Mouse (Mus musculus) frontal cortex, postnatal 10 days (tissue): ENCODE measurements around the gene Enthd1.
"Not testable (repeated sequence)": the region's sequence is repeated elsewhere in the genome, so short reads cannot be mapped to it uniquely, and the experiment has no call there.

Experiments used
- DNase-seq, 2 experiments: peaks; one replicate each; pipeline ENCODE4 v3.0.0; 2022; ENCODE audit warnings: low spot score in 2 of 2, mixed read lengths in 1 of 2

The Enthd1 gene

GRCm38 (mm10) chr15:80565106-80565665 is at the start of gene Enthd1:
Gene Enthd1 (minus strand): TSS chr15:80565156.
- no peak for DNase-seq

- no peak for DNase-seq
Measured at GRCm38 (mm10) chr15:80613904-80614303, 48.9 kb upstream of the Enthd1 start.

- no peak for DNase-seq
Measured at GRCm38 (mm10) chr15:80611478-80611877, 46.5 kb upstream of the Enthd1 start.

GRCm38 (mm10) chr15:80610335-80610734 is 45.4 kb upstream of the Enthd1 start:
- no peak for DNase-seq

- no peak for DNase-seq
Measured at GRCm38 (mm10) chr15:80607970-80608369, 43.0 kb upstream of the Enthd1 start.

- no peak for DNase-seq
Measured at GRCm38 (mm10) chr15:80604026-80604425, 39.1 kb upstream of the Enthd1 start.

GRCm38 (mm10) chr15:80602487-80602886 is 37.5 kb upstream of the Enthd1 start:
- no peak for DNase-seq

- DNase-seq: no peak
Measured at GRCm38 (mm10) chr15:80601456-80601855, 36.5 kb upstream of the Enthd1 start.

- no peak for DNase-seq
Measured at GRCm38 (mm10) chr15:80599843-80600242, 34.9 kb upstream of the Enthd1 start.

- DNase-seq: no peak
Measured at GRCm38 (mm10) chr15:80599213-80599750, 34.3 kb upstream of the Enthd1 start.

- DNase-seq: no peak
Measured at GRCm38 (mm10) chr15:80598750-80599149, 33.8 kb upstream of the Enthd1 start.

- no peak for DNase-seq
Measured at GRCm38 (mm10) chr15:80593877-80594276, 28.9 kb upstream of the Enthd1 start.

- no peak for DNase-seq
Measured at GRCm38 (mm10) chr15:80592737-80593136, 27.8 kb upstream of the Enthd1 start.

GRCm38 (mm10) chr15:80590641-80591040 is 25.7 kb upstream of the Enthd1 start:
- DNase-seq: no peak

- no peak for DNase-seq
Measured at GRCm38 (mm10) chr15:80586296-80586695, 21.3 kb upstream of the Enthd1 start.

GRCm38 (mm10) chr15:80582581-80583495 is 17.9 kb upstream of the Enthd1 start:
- no peak for DNase-seq

- DNase-seq: not testable (repeated sequence)
Measured at GRCm38 (mm10) chr15:80580585-80580984, 15.6 kb upstream of the Enthd1 start.

GRCm38 (mm10) chr15:80579121-80579520 is 14.2 kb upstream of the Enthd1 start:
- DNase-seq: no peak

GRCm38 (mm10) chr15:80577166-80577960 is 12.4 kb upstream of the Enthd1 start:
- DNase-seq: no peak

- DNase-seq: no peak
Measured at GRCm38 (mm10) chr15:80576415-80576994, 11.5 kb upstream of the Enthd1 start.

GRCm38 (mm10) chr15:80575817-80576370 is 10.9 kb upstream of the Enthd1 start:
- no peak for DNase-seq
